Mouse (Mus musculus) liver, embryonic 14.5 days (tissue): ENCODE measurements around the gene Cd44. TPM values are rescaled to one million over a fixed set of nuclear protein-coding genes. Genes with fewer than 3 reads are reported as not detected.

Source experiments
- ATAC-seq: fragments of 200-750 bp; cut with Nextera tagmentation; 2 replicates; pipeline ENCODE4 v1.8.0; 2017; ENCODE audit warnings: moderate number of reproducible peaks, mild to moderate bottlenecking, moderate library complexity; ENCODE audit not compliant: insufficient read depth
- DNase-seq, 3 experiments: peaks; one replicate each; pipeline ENCODE4 v3.0.0-alpha.2; 2012 to 2013; ENCODE audit warnings: low read depth in 3 of 3, low spot score in 3 of 3
- H3K27ac ChIP-seq: fragments of 300-500 bp; sonication (generic); 2 replicates; pipeline ENCODE4 v1.5.1; 2014; ENCODE audit warnings: moderate library complexity, mild to moderate bottlenecking, control low read depth, inconsistent platforms
- H3K27me3 ChIP-seq: fragments of 300-500 bp; sonication (generic); 2 replicates; pipeline ENCODE4 v1.6.1; 2014; ENCODE audit warnings: mild to moderate bottlenecking, low read length, moderate library complexity; ENCODE audit not compliant: control insufficient read depth, insufficient read depth
- H3K36me3 ChIP-seq: fragments of 300-500 bp; sonication (generic); replicated peaks from 2 replicates; pipeline ENCODE4 v1.6.1; 2014; ENCODE audit warnings: low read depth; ENCODE audit not compliant: control insufficient read depth, insufficient read depth
- H3K4me1 ChIP-seq, 2 experiments: fragments of 200-500 bp in 1 of 2; fragments of 300-500 bp in 1 of 2; sonication (generic) in 1 of 2; replicated peaks; 2 replicates each; pipeline ENCODE4 v1.6.1; 2012 to 2014; ENCODE audit warnings: antibody characterized with exemption in 1 of 2, inconsistent platforms in 1 of 2, low read length in 1 of 2; ENCODE audit not compliant: control insufficient read depth in 2 of 2, insufficient read depth in 2 of 2
- H3K4me2 ChIP-seq: fragments of 300-500 bp; sonication (generic); 2 replicates; pipeline ENCODE4 v1.6.1; 2014; ENCODE audit warnings: low read depth, mild to moderate bottlenecking, control low read depth, moderate library complexity
- H3K4me3 ChIP-seq, 2 experiments: fragments of 200-500 bp in 1 of 2; fragments of 300-500 bp in 1 of 2; sonication (generic) in 1 of 2; 2 replicates each; pipeline ENCODE4 v1.5.1; 2012 to 2014; ENCODE audit warnings: low read depth in 2 of 2, low read length in 2 of 2, mild to moderate bottlenecking in 2 of 2, control low read depth in 1 of 2, inconsistent platforms in 1 of 2, moderate library complexity in 1 of 2; ENCODE audit not compliant: insufficient read depth in 1 of 2
- H3K9ac ChIP-seq: fragments of 300-500 bp; sonication (generic); replicated peaks from 2 replicates; pipeline ENCODE4 v1.6.1; 2014; ENCODE audit warnings: mild to moderate bottlenecking, control low read depth, moderate library complexity
- H3K9me3 ChIP-seq: fragments of 300-500 bp; sonication (generic); 2 replicates; pipeline ENCODE4 v1.6.1; 2016; ENCODE audit warnings: low read length, mixed read lengths; ENCODE audit not compliant: control insufficient read depth
- CTCF ChIP-seq: IDR thresholded peaks from 2 replicates; pipeline ENCODE4 v1.5.1; 2016; ENCODE audit warnings: antibody characterized with exemption, low read depth, control low read depth
- EP300 ChIP-seq: IDR thresholded peaks from 2 replicates; pipeline ENCODE4 v1.6.1; 2016; ENCODE audit warnings: antibody characterized with exemption, low read depth
- WGBS: fragments of 180-500 bp; shearing (Covaris S2); extraction: QIAGEN DNeasy Blood & Tissue Kit; methylation state at CpG from one replicate; pipeline ENCODE4 v1.1.7; 2014; ENCODE audit not compliant: insufficient replicate concordance; 5-methylcytosine and 5-hydroxymethylcytosine counted together
- polyA plus RNA-seq, 2 experiments: library from polyadenylated mRNA; depleted of rRNA in 1 of 2; stranded (reverse) in 1 of 2; unstranded in 1 of 2; fragments of >200 nt; fragmentation: Nextera tagmentation in 1 of 2; extraction: Ambion mirVana in 1 of 2; gene quantifications; 2 replicates each; pipeline versions ENCODE4 v1.2.1 to v1.2.3; 2012 to 2014

The Cd44 gene
- polyA plus RNA-seq, 2 experiments = 9.2 to 15.5 TPM

GRCm38 (mm10) chr2:102798149-102798548 lies 103.3 kb downstream of the Cd44 start:
- H3K4me3 ChIP-seq = no peak overlapping the region
- ATAC-seq = no peak
- H3K4me1 ChIP-seq = no peaks in the 10 kb centered on the region
- no peak for DNase-seq
- H3K9ac ChIP-seq = no peak overlapping the region
- TF ChIP-seq CTCF = no peak
- TF ChIP-seq EP300 = no peak
- H3K36me3 ChIP-seq = no peaks in the 10 kb centered on the region
- 52% methylated on average over 2 of the region's 2 CpGs for WGBS
- no peak overlapping the region for H3K27ac ChIP-seq
- H3K27me3 ChIP-seq = no peaks in the 10 kb centered on the region
- no peak overlapping the region for H3K4me2 ChIP-seq
- no peaks in the 10 kb centered on the region for H3K9me3 ChIP-seq

GRCm38 (mm10) chr2:102795034-102795433 lies 106.4 kb downstream of the Cd44 start:
- TF ChIP-seq CTCF (no peak), EP300 (no peak)
- WGBS = 38% methylated on average over 3 of the region's 3 CpGs
- Histone ChIP-seq H3K4me1 (no peaks in the 10 kb centered on the region), H3K4me2 (no peak overlapping the region), H3K4me3 (no peak overlapping the region), H3K27me3 (no peaks in the 10 kb centered on the region), H3K36me3 (no peaks in the 10 kb centered on the region), H3K27ac (no peak overlapping the region), H3K9ac (no peak overlapping the region), H3K9me3 (no peaks in the 10 kb centered on the region)
- DNase-seq (no peak), ATAC-seq (no peak)

- H3K9ac ChIP-seq = no peak overlapping the region
These were observed 108.7 kb downstream of the Cd44 start for GRCm38 (mm10) chr2:102792804-102793203.

GRCm38 (mm10) chr2:102791641-102792040 lies 109.8 kb downstream of the Cd44 start:
- TF ChIP-seq CTCF = no peak
- TF ChIP-seq EP300 = no peak
- H3K4me3 ChIP-seq = no peak overlapping the region
- 33% methylated on average over 2 of the region's 2 CpGs for WGBS
- no peaks in the 10 kb centered on the region for H3K4me1 ChIP-seq
- no peak for ATAC-seq
- no peak overlapping the region for H3K4me2 ChIP-seq
- no peaks in the 10 kb centered on the region for H3K36me3 ChIP-seq
- no peaks in the 10 kb centered on the region for H3K9me3 ChIP-seq
- H3K9ac ChIP-seq = no peak overlapping the region
- H3K27ac ChIP-seq = no peak overlapping the region
- no peaks in the 10 kb centered on the region for H3K27me3 ChIP-seq
- DNase-seq = no peak

More at GRCm38 (mm10) chr2:102792804-102793203, 108.7 kb downstream of the Cd44 start:
- 68% methylated on average over 6 of the region's 6 CpGs for WGBS
- TF ChIP-seq EP300 = no peak
- TF ChIP-seq CTCF = no peak
- no peak overlapping the region for H3K27ac ChIP-seq
- ATAC-seq = no peak
- no peak overlapping the region for H3K4me2 ChIP-seq
- H3K27me3 ChIP-seq = no peaks in the 10 kb centered on the region
- no peaks in the 10 kb centered on the region for H3K4me1 ChIP-seq
- no peaks in the 10 kb centered on the region for H3K9me3 ChIP-seq
- no peak overlapping the region for H3K4me3 ChIP-seq
- DNase-seq = no peak
- no peaks in the 10 kb centered on the region for H3K36me3 ChIP-seq

GRCm38 (mm10) chr2:102785696-102786095 lies 115.8 kb downstream of the Cd44 start:
- no peaks in the 10 kb centered on the region for H3K27me3 ChIP-seq
- H3K9me3 ChIP-seq = no peaks in the 10 kb centered on the region
- H3K4me3 ChIP-seq = no peak overlapping the region
- WGBS = 26% methylated on average over 4 of the region's 4 CpGs
- DNase-seq = no peak
- no peak overlapping the region for H3K9ac ChIP-seq
- H3K27ac ChIP-seq = no peak overlapping the region
- no peaks in the 10 kb centered on the region for H3K4me1 ChIP-seq
- ATAC-seq = no peak
- TF ChIP-seq EP300 (no peak), CTCF (no peak)
- H3K4me2 ChIP-seq = no peak overlapping the region
- H3K36me3 ChIP-seq = no peaks in the 10 kb centered on the region
